Mouse (Mus musculus) retina, adult 2 months (tissue): ENCODE data around the gene Sptlc2.
A peak's percentile ranks its signal among the peaks of the same experiment; 100 is the strongest.
"Not testable (repeated sequence)": the region's sequence is repeated elsewhere in the genome, so short reads cannot be mapped to it uniquely, and the experiment has no call there.

ENCODE experiments used
- DNase-seq: peaks from one replicate; pipeline ENCODE4 v3.0.0-alpha.2; 2012; ENCODE audit warnings: low read depth, low spot score

Gene Sptlc2

DNA sequence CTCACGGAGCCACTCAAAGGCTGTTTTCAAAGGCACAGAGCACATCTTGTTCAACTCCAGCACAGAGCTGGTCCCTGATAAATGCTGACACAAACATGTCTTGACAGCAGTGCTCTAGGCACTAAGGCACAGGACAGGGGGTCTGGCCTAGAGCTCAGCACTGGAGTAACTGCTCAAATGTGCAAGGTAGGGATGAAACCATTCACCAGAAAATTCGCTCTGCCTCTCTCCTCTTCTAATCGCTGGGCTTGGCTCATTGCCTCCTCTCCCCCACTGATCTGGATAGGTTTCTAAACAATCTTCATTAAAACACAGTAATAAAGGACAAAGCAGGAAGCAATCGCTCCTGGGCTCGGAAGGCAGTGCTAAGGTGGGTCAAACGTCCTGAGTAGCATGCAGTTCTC, 57.1 kb downstream of the Sptlc2 start:
- DNase-seq, result no peak

DNA sequence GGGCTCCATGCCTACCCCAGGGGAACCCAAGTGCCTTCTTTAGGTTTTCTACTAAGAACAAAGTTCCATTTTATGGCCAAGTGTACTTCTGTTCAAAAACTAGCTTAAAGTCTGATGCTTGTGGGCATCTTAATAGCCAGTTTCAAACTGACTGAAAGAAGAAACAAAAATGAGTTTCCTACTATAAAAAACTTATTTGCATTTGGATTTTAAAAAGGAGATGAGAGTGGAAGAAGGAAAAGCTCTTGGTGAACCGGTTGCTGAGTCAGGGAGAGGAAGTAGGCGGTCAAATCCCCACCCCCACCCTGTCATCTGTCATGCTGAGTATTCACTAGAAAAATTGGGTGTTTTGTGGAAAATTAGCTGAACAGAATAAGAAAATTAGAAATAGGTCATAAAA, 57.9 kb downstream of the Sptlc2 start:
- no peak for DNase-seq

- no peak for DNase-seq
Observed at GRCm38 (mm10) chr12:87328025-87328424, 60.1 kb downstream of the Sptlc2 start.

DNA sequence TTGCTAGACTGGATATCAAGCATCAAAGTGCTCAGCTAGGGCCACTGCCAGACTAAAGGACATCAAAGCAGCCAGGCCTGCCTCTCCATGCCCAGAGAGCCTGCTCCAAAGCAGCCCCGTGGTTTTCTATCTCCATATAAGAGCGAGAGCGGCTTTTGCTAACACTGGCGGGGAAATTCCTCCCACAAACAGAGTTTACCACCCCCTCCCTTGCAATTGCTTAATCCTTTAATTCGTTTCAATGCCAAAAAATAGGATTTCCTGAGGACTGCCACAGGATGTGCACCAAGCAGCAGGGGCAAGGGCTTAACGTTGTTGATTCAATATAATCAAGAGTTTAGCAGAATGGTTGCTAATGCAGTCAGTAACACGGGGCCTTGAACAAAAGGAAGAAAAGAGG, 60.5 kb downstream of the Sptlc2 start:
- DNase-seq, result peak; percentile 20

GRCm38 (mm10) chr12:87325452-87325851, 62.7 kb downstream of the Sptlc2 start:
- no peak for DNase-seq

GRCm38 (mm10) chr12:87319229-87319628, 68.9 kb downstream of the Sptlc2 start:
- no peak for DNase-seq

GRCm38 (mm10) chr12:87317951-87318350, 70.2 kb downstream of the Sptlc2 start:
- DNase-seq, result no peak

DNA sequence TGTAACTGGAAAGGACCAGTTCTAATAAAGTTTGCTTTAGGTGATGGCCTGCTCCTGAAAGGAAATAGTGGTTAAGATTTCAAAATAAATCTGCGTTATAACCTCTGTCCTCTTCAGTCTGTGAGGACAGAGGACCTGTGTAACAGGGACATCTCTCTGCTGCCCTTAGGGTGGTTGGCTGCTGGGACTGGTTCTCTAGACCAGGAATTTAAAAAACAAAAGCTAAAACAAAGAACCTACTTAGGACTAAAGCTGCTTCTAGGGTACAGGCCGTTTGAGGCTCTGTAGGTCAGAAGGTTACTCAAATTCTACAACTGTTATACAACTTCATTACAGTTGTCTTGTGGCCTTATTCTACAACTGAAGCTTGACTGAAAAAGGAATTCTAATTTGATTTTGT, 75.1 kb downstream of the Sptlc2 start:
- no peak for DNase-seq

DNA sequence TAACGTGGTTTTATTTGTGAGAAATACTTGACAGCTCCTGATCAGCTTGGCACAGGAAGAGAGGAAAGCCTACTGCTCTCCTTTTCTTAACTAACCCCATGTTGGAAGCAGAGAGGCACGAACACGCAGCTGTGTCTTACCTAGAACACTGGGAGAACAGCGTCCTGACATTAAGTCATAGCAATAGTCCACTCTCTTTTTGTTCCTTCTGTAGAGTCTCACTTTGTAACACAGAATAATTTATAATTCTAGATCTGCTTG, 81.6 kb downstream of the Sptlc2 start:
- DNase-seq, result not testable (repeated sequence)

DNA sequence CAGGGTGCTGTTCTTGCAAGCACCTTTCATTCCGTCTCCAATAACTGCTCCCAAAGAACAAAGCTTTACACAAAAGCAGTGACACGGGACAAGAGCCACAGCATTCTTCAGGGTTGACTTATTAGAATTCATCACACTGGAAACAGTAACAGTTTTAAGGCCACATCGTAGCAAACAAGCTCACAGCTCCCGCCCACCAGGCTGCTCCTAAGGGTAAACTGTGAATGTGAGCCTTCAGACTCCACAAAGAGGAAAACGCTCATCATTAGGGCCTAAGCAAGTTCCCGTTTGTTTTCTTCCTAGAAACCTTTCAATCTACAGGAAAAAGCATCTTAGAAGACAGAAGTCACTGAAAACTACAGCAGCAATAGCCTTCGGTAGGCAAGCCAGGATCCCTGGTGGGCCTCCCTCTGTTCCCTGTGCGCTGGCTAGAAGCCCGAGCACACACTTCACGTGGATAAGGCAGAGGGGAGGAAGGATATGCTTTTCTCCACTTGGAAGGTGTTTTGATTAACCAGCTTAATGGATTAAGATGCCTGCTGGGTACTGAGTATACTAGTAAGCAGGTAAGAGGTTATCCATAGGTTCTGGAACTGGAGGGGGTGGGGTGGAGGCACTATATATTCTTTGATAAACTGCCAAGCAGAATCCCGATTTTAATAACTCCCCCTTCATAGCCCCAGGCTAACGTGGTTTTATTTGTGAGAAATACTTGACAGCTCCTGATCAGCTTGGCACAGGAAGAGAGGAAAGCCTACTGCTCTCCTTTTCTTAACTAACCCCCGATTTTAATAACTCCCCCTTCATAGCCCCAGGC, 82.2 kb downstream of the Sptlc2 start:
- DNase-seq, result peak; percentile 26

GRCm38 (mm10) chr12:87301189-87301588, 87.0 kb downstream of the Sptlc2 start:
- no peak for DNase-seq

GRCm38 (mm10) chr12:87300441-87300690, 87.8 kb downstream of the Sptlc2 start:
- no peak for DNase-seq

DNA sequence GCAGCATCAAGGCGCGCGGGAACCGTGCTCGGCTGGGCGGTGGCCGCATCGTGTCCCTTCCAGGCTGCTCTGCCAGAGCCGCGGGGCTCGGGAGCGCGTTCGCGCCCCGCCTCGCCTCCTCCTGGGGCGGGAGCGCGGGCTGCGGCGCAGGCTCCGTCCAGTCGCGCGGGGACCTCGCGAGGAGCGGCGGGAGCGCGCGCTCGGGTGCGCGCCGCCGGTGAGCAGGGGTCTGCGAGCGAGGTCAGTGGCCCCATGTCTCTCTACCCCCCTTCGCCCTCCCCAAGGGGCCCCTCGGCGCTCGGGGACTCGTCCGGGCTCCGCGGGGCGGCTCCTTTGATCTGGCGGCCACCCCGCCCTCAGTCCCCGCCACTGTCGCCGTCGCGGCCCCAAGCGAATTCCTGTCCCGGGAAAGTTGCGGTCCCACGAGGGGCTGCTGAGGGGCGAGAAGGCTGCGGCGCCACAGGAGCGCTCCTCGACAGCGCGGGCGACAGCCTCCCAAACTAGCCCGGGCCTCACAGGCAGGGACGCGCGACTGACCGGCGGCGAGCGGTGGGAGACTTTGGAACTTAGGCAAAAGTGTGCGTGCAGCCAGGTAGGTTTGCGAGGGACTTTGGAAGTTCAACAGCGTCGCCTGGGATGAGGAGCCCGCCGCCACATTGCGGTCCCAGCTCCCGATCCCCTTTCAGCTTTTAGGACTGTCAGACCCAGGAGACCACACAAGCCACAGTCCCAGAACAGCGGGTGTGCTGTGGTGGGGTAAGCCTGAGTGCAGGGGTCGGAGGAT, 88.3 kb downstream of the Sptlc2 start, which contains the start of gene Ism2:
Gene Ism2 (minus strand): TSS at position 49 of the 784 bp plus-strand sequence.
- no peak for DNase-seq

- DNase-seq, result no peak
Observed at GRCm38 (mm10) chr12:87299037-87299656, 89.0 kb downstream of the Sptlc2 start.

DNA sequence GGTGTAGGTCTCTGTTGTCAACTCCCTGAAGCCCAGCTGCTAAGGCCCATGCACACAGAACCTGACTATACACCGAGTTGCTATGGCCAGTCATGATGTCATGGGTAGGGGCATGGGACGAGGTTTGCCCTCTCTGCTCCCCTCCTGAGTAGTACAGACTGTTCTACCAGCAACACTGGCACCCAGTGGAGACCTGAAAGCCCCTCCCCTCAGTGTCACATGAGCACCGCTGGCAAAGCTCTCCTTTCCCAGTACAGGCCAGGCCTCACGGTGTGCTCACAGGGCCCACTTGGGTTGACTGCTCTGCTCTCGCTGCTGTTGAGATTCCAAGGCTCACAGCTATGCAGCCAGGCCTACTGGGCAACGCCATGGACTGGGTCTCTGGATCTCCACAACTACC, 94.2 kb downstream of the Sptlc2 start:
- no peak for DNase-seq

GRCm38 (mm10) chr12:87289100-87289499, 99.1 kb downstream of the Sptlc2 start:
- DNase-seq, result no peak

DNA sequence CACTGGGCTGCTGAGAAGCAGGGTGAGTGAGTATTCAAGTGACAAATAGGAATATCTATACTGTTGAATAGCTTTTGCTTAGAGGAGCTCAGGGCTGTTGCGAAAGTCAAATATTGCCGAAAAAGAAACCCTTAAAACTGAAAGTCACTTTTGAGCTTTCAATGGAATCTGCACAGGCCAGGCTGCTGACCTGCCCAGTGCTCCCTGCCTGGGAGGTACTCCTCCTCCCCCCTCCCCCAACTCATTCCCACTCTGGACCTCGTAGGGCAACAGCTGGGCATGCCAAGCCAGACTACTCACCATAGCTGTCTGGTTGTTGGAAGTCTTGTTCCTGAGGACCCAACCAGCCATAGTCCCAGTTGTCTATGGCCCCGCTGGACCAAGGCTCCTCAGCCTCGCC, 103.4 kb downstream of the Sptlc2 start:
- no peak for DNase-seq

- DNase-seq, result no peak
Observed at GRCm38 (mm10) chr12:87284268-87284667, 103.9 kb downstream of the Sptlc2 start.

- no peak for DNase-seq
Observed at GRCm38 (mm10) chr12:87283706-87284105, 104.4 kb downstream of the Sptlc2 start.

- no peak for DNase-seq
Observed at GRCm38 (mm10) chr12:87282743-87283142, 105.4 kb downstream of the Sptlc2 start.

DNA sequence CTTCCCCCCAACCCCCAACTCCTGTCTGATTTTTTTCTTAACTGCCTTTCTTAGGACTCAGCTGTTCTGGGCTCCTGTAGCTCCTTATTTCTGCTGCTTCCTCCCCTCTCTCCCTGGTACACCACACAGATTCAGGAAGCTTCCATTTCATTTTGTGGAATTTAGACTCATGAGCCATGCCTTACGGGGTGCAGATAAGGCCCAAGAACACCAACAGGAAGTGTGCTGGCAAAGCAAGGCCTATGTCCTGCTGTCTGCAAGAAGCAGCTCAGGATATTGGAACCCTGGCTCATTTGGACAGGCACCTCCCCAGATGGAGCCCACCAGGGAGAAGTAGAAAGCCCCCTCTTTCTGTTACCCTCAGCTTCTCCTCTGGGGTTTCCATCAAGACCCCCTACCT, 106.4 kb downstream of the Sptlc2 start:
- no peak for DNase-seq

- DNase-seq, result no peak
Observed at GRCm38 (mm10) chr12:87279879-87280278, 108.3 kb downstream of the Sptlc2 start.

- no peak for DNase-seq
Observed at GRCm38 (mm10) chr12:87279350-87279749, 108.8 kb downstream of the Sptlc2 start.
